Mouse (Mus musculus): Measurements from ENCODE around the gene Lrrn2. TPM values are rescaled to one million over a fixed set of nuclear protein-coding genes. Genes with fewer than 3 reads are reported as not detected.

Gene Lrrn2
- 5.7 and 6.2 TPM in 2 replicates for polyA plus RNA-seq (2014; fragmentation: Nextera tagmentation; extraction: Ambion mirVana)

DNA sequence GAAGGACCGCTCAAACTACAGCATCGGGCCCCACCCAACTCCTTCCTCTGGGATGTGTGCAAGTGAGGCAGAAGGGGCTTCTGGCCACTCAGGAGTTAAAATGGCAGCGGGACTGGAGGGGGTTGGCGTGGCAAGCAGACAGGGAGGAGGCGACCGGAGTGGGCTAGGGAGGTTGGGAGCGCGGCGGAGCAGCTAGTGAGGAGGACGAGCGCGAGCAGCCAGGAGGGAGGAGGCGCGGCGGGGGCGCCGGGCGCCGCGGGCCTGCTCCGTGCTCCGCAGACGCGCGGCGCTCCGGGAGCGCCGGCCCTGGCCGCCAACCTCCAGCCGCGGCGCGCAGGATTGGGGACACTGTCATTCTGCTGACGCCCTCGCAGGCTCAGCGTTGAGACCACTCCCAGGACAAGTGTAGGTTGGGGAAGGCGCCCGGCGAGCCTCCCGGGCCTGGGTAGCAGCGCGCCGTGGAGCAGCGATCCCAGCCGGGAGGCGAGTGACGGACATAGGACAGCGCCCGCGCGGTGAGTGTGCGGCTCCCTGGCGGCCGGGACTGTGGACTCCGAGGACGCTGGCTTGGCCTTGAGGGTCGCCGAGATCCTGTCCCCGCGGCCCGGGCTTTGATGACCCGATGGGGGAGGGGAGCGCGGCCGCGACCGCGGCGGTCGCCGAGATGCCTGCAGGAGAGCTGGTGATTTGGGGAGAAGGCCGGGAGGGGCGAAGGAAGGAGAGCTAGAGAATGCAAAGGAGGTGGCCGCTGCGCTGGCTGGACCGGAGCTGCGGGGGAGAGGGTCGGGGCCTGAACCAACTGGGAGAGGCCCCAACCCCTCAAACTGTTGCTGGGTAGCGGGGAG is at the start of gene Lrrn2:
Gene Lrrn2 (plus strand): TSS at position 113 of the 845 bp plus-strand sequence.
- H3K36me3 ChIP-seq (ENCODE audit: control insufficient read depth, insufficient read depth, low read length): no peaks in the 10 kb centered on the region
- peak within 1 kb of the TSS; percentile 53 for H3K9ac ChIP-seq (ENCODE audit: low read depth, low read length)
- H3K4me1 ChIP-seq (ENCODE audit: control insufficient read depth, insufficient read depth, low read length): peaks cover 21% of the 10 kb centered on the region
- peak within 1 kb of the TSS; percentile 77 for H3K4me2 ChIP-seq
- H3K27me3 ChIP-seq (ENCODE audit: control insufficient read depth, insufficient read depth, low read length): peaks cover 32% of the 10 kb centered on the region
- H3K4me3 ChIP-seq (ENCODE audit: low read depth, low read length): peak within 1 kb of the TSS; percentile 51
- H3K27ac ChIP-seq (ENCODE audit: low read depth, low read length): no peak within 1 kb of the TSS
- WGBS (ENCODE audit: insufficient replicate concordance): under 1% methylated on average over 80 of the region's 80 CpGs
- peak; percentile 70 for ATAC-seq (replicated peaks; ENCODE audit: insufficient number of reproducible peaks, low FRiP score, low TSS enrichment)
- no peaks in the 10 kb centered on the region for H3K9me3 ChIP-seq (replicated peaks; ENCODE audit: control insufficient read depth, low read length)

- ATAC-seq (replicated peaks; ENCODE audit: insufficient number of reproducible peaks, low FRiP score, low TSS enrichment): no peak
- Histone ChIP-seq H3K9ac (ENCODE audit: low read depth, low read length) (no peak overlapping the region), H3K4me2 (no peak overlapping the region), H3K27me3 (ENCODE audit: control insufficient read depth, insufficient read depth, low read length) (no peaks in the 10 kb centered on the region), H3K27ac (ENCODE audit: low read depth, low read length) (no peak overlapping the region), H3K4me1 (ENCODE audit: control insufficient read depth, insufficient read depth, low read length) (no peaks in the 10 kb centered on the region), H3K4me3 (ENCODE audit: low read depth, low read length) (no peak overlapping the region), H3K9me3 (replicated peaks; ENCODE audit: control insufficient read depth, low read length) (no peaks in the 10 kb centered on the region), H3K36me3 (ENCODE audit: control insufficient read depth, insufficient read depth, low read length) (no peaks in the 10 kb centered on the region)
- WGBS (ENCODE audit: insufficient replicate concordance): 79% methylated on average over 4 of the region's 4 CpGs
These were observed 48.1 kb upstream of the Lrrn2 start for GRCm38 (mm10) chr1:132831963-132832362.

DNA sequence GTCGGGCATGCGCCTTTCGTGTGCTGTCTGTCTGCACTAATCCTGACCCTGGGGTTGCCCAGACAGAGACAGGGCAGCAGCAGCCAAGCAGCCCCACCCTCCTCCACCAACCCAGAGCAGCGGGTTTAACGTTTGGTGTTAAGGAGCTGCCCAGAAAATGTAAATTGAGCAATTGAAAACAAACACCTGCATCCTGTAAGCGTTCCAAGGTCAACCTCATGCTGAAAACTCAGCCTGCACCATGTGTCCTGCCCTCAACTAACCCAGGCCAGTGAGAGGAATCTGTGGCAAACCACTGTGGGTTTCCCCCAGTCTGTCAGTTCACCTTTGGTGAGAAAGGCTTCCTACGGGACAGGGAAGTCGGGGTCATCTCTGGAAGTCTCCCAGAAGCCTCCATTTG is 46.0 kb upstream of the Lrrn2 start:
- H3K9ac ChIP-seq (ENCODE audit: low read depth, low read length): no peak overlapping the region
- 55% methylated on average over 8 of the region's 8 CpGs for WGBS (ENCODE audit: insufficient replicate concordance)
- H3K4me1 ChIP-seq (ENCODE audit: control insufficient read depth, insufficient read depth, low read length): no peaks in the 10 kb centered on the region
- no peaks in the 10 kb centered on the region for H3K9me3 ChIP-seq (replicated peaks; ENCODE audit: control insufficient read depth, low read length)
- no peak overlapping the region for H3K4me3 ChIP-seq (ENCODE audit: low read depth, low read length)
- no peaks in the 10 kb centered on the region for H3K36me3 ChIP-seq (ENCODE audit: control insufficient read depth, insufficient read depth, low read length)
- no peak overlapping the region for H3K4me2 ChIP-seq
- no peak for ATAC-seq (replicated peaks; ENCODE audit: insufficient number of reproducible peaks, low FRiP score, low TSS enrichment)
- H3K27ac ChIP-seq (ENCODE audit: low read depth, low read length): no peak overlapping the region
- no peaks in the 10 kb centered on the region for H3K27me3 ChIP-seq (ENCODE audit: control insufficient read depth, insufficient read depth, low read length)

GRCm38 (mm10) chr1:132836895-132837294 is 43.2 kb upstream of the Lrrn2 start:
- no peaks in the 10 kb centered on the region for H3K4me1 ChIP-seq (ENCODE audit: control insufficient read depth, insufficient read depth, low read length)
- no peak overlapping the region for H3K27ac ChIP-seq (ENCODE audit: low read depth, low read length)
- no peaks in the 10 kb centered on the region for H3K27me3 ChIP-seq (ENCODE audit: control insufficient read depth, insufficient read depth, low read length)
- no peak overlapping the region for H3K9ac ChIP-seq (ENCODE audit: low read depth, low read length)
- 66% methylated on average over 8 of the region's 8 CpGs for WGBS (ENCODE audit: insufficient replicate concordance)
- no peak overlapping the region for H3K4me2 ChIP-seq
- no peaks in the 10 kb centered on the region for H3K36me3 ChIP-seq (ENCODE audit: control insufficient read depth, insufficient read depth, low read length)
- no peak overlapping the region for H3K4me3 ChIP-seq (ENCODE audit: low read depth, low read length)
- H3K9me3 ChIP-seq (replicated peaks; ENCODE audit: control insufficient read depth, low read length): no peaks in the 10 kb centered on the region
- no peak for ATAC-seq (replicated peaks; ENCODE audit: insufficient number of reproducible peaks, low FRiP score, low TSS enrichment)

DNA sequence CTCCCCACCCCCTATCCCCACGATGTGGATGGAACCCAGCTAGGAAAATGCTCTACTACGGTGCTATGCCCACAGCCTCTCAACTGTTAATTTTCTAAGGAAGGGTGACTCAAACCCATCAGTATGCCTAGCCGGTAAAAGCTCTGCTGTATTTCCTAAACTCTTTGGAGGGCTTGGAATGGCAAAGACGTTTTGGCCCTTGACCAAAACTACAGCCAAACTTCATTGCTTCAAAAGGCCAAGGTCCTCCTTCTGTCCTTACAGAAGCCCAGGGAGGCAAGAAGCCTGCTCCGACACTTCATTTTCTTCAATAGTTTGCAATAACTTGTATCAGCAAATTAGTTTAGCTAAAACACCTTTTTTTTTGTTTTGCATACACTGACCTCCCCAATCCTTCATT is 42.4 kb upstream of the Lrrn2 start:
- H3K4me1 ChIP-seq (ENCODE audit: control insufficient read depth, insufficient read depth, low read length): no peaks in the 10 kb centered on the region
- no peak overlapping the region for H3K4me3 ChIP-seq (ENCODE audit: low read depth, low read length)
- H3K9ac ChIP-seq (ENCODE audit: low read depth, low read length): no peak overlapping the region
- no peaks in the 10 kb centered on the region for H3K9me3 ChIP-seq (replicated peaks; ENCODE audit: control insufficient read depth, low read length)
- no peaks in the 10 kb centered on the region for H3K36me3 ChIP-seq (ENCODE audit: control insufficient read depth, insufficient read depth, low read length)
- no peak for ATAC-seq (replicated peaks; ENCODE audit: insufficient number of reproducible peaks, low FRiP score, low TSS enrichment)
- no peak overlapping the region for H3K4me2 ChIP-seq
- no peaks in the 10 kb centered on the region for H3K27me3 ChIP-seq (ENCODE audit: control insufficient read depth, insufficient read depth, low read length)
- WGBS (ENCODE audit: insufficient replicate concordance): 71% methylated on average over 5 of the region's 5 CpGs
- no peak overlapping the region for H3K27ac ChIP-seq (ENCODE audit: low read depth, low read length)

DNA sequence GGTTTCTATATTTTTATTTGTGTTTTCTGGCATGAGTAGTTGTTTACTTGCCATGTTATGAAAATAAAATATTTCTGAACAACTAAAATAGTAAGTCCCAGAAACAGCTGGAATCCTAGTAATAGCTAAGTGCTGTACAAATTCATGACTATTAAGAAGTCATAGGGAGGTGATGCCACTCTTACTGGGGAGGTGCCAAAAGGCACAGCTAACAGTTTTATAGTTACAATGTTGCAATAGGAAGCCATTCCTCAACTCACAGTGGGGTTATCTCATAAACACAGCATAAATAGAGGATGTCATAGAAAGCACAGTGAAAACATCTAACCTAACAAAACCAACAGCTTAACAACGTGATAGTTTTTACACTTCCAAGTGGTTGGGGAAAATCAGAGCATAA is 41.7 kb upstream of the Lrrn2 start:
- WGBS (ENCODE audit: insufficient replicate concordance): 76% methylated on average over 1 of the region's 1 CpGs
- no peak overlapping the region for H3K4me2 ChIP-seq

DNA sequence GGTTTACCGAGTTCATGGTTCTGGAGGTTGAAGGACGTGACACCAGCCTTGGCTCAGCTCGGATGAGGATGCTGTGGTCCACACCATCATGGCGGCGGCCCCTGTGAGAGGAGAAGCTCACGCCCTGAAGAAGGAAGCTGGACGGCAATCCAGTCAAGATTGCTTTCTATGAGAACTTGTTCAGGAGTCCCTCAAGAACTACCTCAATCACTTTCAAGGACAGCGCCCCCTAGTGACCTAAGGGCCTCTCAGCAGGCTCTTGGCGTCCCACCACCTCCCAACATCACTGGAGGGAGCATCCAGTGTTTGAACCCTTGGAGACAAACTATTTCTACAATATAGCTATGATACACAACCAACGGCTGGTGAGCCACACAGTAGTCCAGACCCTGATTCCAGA is 36.5 kb upstream of the Lrrn2 start:
- WGBS (ENCODE audit: insufficient replicate concordance): 76% methylated on average over 10 of the region's 10 CpGs
- H3K4me3 ChIP-seq (ENCODE audit: low read depth, low read length): no peak overlapping the region
- no peaks in the 10 kb centered on the region; the same call in 1 of the 2 replicates for H3K4me1 ChIP-seq (ENCODE audit: control insufficient read depth, insufficient read depth, low read length)
- no peak overlapping the region for H3K27ac ChIP-seq (ENCODE audit: low read depth, low read length)
- H3K27me3 ChIP-seq (ENCODE audit: control insufficient read depth, insufficient read depth, low read length): no peaks in the 10 kb centered on the region
- H3K4me2 ChIP-seq: no peak overlapping the region
- H3K9me3 ChIP-seq (replicated peaks; ENCODE audit: control insufficient read depth, low read length): peaks cover 4% of the 10 kb centered on the region
- no peak overlapping the region for H3K9ac ChIP-seq (ENCODE audit: low read depth, low read length)
- no peak for ATAC-seq (replicated peaks; ENCODE audit: insufficient number of reproducible peaks, low FRiP score, low TSS enrichment)
- no peaks in the 10 kb centered on the region for H3K36me3 ChIP-seq (ENCODE audit: control insufficient read depth, insufficient read depth, low read length)

More for the DNA sequence above, 41.7 kb upstream of the Lrrn2 start:
- no peak overlapping the region for H3K4me3 ChIP-seq (ENCODE audit: low read depth, low read length)
- H3K9me3 ChIP-seq (replicated peaks; ENCODE audit: control insufficient read depth, low read length): no peaks in the 10 kb centered on the region
- no peak overlapping the region for H3K27ac ChIP-seq (ENCODE audit: low read depth, low read length)
- H3K4me1 ChIP-seq (ENCODE audit: control insufficient read depth, insufficient read depth, low read length): no peaks in the 10 kb centered on the region
- H3K36me3 ChIP-seq (ENCODE audit: control insufficient read depth, insufficient read depth, low read length): no peaks in the 10 kb centered on the region
- ATAC-seq (replicated peaks; ENCODE audit: insufficient number of reproducible peaks, low FRiP score, low TSS enrichment): no peak
- H3K27me3 ChIP-seq (ENCODE audit: control insufficient read depth, insufficient read depth, low read length): no peaks in the 10 kb centered on the region
- H3K9ac ChIP-seq (ENCODE audit: low read depth, low read length): no peak overlapping the region

DNA sequence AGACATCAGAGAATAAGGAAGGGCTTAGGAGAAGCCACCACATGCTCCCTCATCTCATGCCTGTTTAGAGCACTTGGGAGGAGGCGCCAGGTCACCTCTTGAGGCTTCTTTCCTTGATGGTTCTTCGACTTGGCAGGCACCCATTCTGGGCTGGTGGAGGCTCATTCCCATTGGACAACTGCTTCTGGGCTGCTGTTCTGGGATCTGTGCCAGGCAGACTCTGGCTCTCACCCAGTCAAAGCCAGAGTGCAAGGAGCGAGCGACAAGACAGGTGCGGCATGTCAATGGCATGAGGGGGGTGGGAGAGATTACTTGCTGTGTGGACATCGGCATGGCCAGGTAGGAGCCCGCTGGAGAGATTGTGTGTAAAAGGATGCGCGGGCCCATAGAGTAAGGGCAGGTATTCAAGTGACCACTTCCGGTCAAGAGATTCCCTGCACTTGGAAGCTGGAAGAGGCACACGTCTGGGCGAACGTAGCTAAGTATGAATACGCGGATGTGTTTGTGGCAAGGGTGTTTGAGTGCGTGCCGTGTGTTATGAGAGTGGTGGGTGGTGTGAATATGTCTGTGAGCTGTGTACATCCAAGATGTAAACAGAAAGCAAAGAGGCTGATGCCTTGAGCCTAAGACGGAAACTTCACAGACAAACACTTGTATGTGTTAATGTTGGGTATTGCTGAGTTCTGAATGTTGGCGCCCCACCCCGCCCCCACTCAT is 35.8 kb upstream of the Lrrn2 start:
- H3K9me3 ChIP-seq (replicated peaks; ENCODE audit: control insufficient read depth, low read length): peaks cover 4% of the 10 kb centered on the region
- ATAC-seq (replicated peaks; ENCODE audit: insufficient number of reproducible peaks, low FRiP score, low TSS enrichment): no peak
- H3K36me3 ChIP-seq (ENCODE audit: control insufficient read depth, insufficient read depth, low read length): no peaks in the 10 kb centered on the region
- no peak overlapping the region for H3K9ac ChIP-seq (ENCODE audit: low read depth, low read length)
- no peak overlapping the region for H3K4me2 ChIP-seq
- WGBS (ENCODE audit: insufficient replicate concordance): 85% methylated on average over 20 of the region's 20 CpGs
- no peaks in the 10 kb centered on the region; the same call in 1 of the 2 replicates for H3K4me1 ChIP-seq (ENCODE audit: control insufficient read depth, insufficient read depth, low read length)
- no peak overlapping the region for H3K27ac ChIP-seq (ENCODE audit: low read depth, low read length)
- no peaks in the 10 kb centered on the region for H3K27me3 ChIP-seq (ENCODE audit: control insufficient read depth, insufficient read depth, low read length)
- no peak overlapping the region for H3K4me3 ChIP-seq (ENCODE audit: low read depth, low read length)
